Mouse (Mus musculus): ENCODE data around the gene Wars2. TPM values are rescaled to one million over a fixed set of nuclear protein-coding genes. Genes with fewer than 3 reads are reported as not detected.
A peak's percentile ranks its signal among the peaks of the same experiment; 100 is the strongest.

Gene Wars2
- polyA plus RNA-seq, 1 experiment: 0.36 TPM

- Histone ChIP-seq H3K27me3 (replicated peaks) (peaks cover 82% of the 10 kb centered on the region), H3K36me3 (replicated peaks; ENCODE audit: low read length) (no peaks in the 10 kb centered on the region), H3K9me3 (peaks cover 18% of the 10 kb centered on the region; the same call in 1 of the 2 replicates), H3K4me1 (peaks cover 12% of the 10 kb centered on the region), H3K4me3 (replicated peaks) (no peak overlapping the region)
- TF ChIP-seq GATA1 (IDR thresholded peaks at IDR 0.05; ENCODE audit: borderline replicate concordance, low read length) (no peak), FLI1 (IDR thresholded peaks at IDR 0.05; ENCODE audit: low read length) (no peak)
Measured at GRCm38 (mm10) chr3:99260395-99260794, 119.5 kb downstream of the Wars2 start.

- Histone ChIP-seq H3K4me3 (replicated peaks) (no peak overlapping the region), H3K36me3 (replicated peaks; ENCODE audit: low read length) (no peaks in the 10 kb centered on the region), H3K9me3 (peaks cover 18% of the 10 kb centered on the region; the same call in 1 of the 2 replicates), H3K4me1 (peaks cover 11% of the 10 kb centered on the region), H3K27me3 (replicated peaks) (peaks cover 75% of the 10 kb centered on the region)
- TF ChIP-seq FLI1 (IDR thresholded peaks at IDR 0.05; ENCODE audit: low read length) (no peak), GATA1 (IDR thresholded peaks at IDR 0.05; ENCODE audit: borderline replicate concordance, low read length) (no peak)
Measured at GRCm38 (mm10) chr3:99261371-99261791, 120.5 kb downstream of the Wars2 start.

- H3K36me3 ChIP-seq (replicated peaks; ENCODE audit: low read length): no peaks in the 10 kb centered on the region
- peaks cover 13% of the 10 kb centered on the region; the same call in 1 of the 2 replicates for H3K9me3 ChIP-seq
- peaks cover 71% of the 10 kb centered on the region for H3K27me3 ChIP-seq (replicated peaks)
- H3K4me1 ChIP-seq: peaks cover 11% of the 10 kb centered on the region
- H3K4me3 ChIP-seq (replicated peaks): no peak overlapping the region
- no peak for TF ChIP-seq GATA1 (IDR thresholded peaks at IDR 0.05; ENCODE audit: borderline replicate concordance, low read length)
- TF ChIP-seq FLI1 (IDR thresholded peaks at IDR 0.05; ENCODE audit: low read length): no peak
Measured at GRCm38 (mm10) chr3:99261986-99262385, 121.1 kb downstream of the Wars2 start.

GRCm38 (mm10) chr3:99263471-99263903, 122.6 kb downstream of the Wars2 start:
- Histone ChIP-seq H3K9me3 (peaks cover 9% of the 10 kb centered on the region), H3K27me3 (replicated peaks) (peaks cover 60% of the 10 kb centered on the region), H3K4me1 (peaks cover 11% of the 10 kb centered on the region), H3K4me3 (replicated peaks) (no peak overlapping the region), H3K36me3 (replicated peaks; ENCODE audit: low read length) (no peaks in the 10 kb centered on the region)
- TF ChIP-seq FLI1 (IDR thresholded peaks at IDR 0.05; ENCODE audit: low read length) (no peak), GATA1 (IDR thresholded peaks at IDR 0.05; ENCODE audit: borderline replicate concordance, low read length) (no peak)

- TF ChIP-seq GATA1 (IDR thresholded peaks at IDR 0.05; ENCODE audit: borderline replicate concordance, low read length): no peak
- TF ChIP-seq FLI1 (IDR thresholded peaks at IDR 0.05; ENCODE audit: low read length): no peak
- Histone ChIP-seq H3K9me3 (peaks cover 17% of the 10 kb centered on the region), H3K36me3 (replicated peaks; ENCODE audit: low read length) (no peaks in the 10 kb centered on the region), H3K4me1 (peaks cover 11% of the 10 kb centered on the region), H3K4me3 (replicated peaks) (peak overlapping the region; percentile 28), H3K27me3 (replicated peaks) (peaks cover 56% of the 10 kb centered on the region)
Measured at GRCm38 (mm10) chr3:99264695-99265094, 123.8 kb downstream of the Wars2 start.

- H3K9me3 ChIP-seq: peaks cover 17% of the 10 kb centered on the region
- no peaks in the 10 kb centered on the region for H3K36me3 ChIP-seq (replicated peaks; ENCODE audit: low read length)
- peaks cover 41% of the 10 kb centered on the region for H3K27me3 ChIP-seq (replicated peaks)
- H3K4me1 ChIP-seq: peaks cover 11% of the 10 kb centered on the region
- H3K4me3 ChIP-seq (replicated peaks): no peak overlapping the region
- TF ChIP-seq FLI1 (IDR thresholded peaks at IDR 0.05; ENCODE audit: low read length): no peak
- TF ChIP-seq GATA1 (IDR thresholded peaks at IDR 0.05; ENCODE audit: borderline replicate concordance, low read length): no peak
Measured at GRCm38 (mm10) chr3:99266752-99267303, 126.0 kb downstream of the Wars2 start.

GRCm38 (mm10) chr3:99277973-99278580, 137.2 kb downstream of the Wars2 start:
- TF ChIP-seq FLI1 (IDR thresholded peaks at IDR 0.05; ENCODE audit: low read length): no peak
- no peak for TF ChIP-seq GATA1 (IDR thresholded peaks at IDR 0.05; ENCODE audit: borderline replicate concordance, low read length)
- Histone ChIP-seq H3K4me1 (no peaks in the 10 kb centered on the region), H3K36me3 (replicated peaks; ENCODE audit: low read length) (no peaks in the 10 kb centered on the region), H3K9me3 (peaks cover 4% of the 10 kb centered on the region), H3K27me3 (replicated peaks) (peaks cover 6% of the 10 kb centered on the region), H3K4me3 (replicated peaks) (no peak overlapping the region)

- H3K9me3 ChIP-seq: peaks cover 4% of the 10 kb centered on the region
- H3K27me3 ChIP-seq (replicated peaks): peaks cover 6% of the 10 kb centered on the region
- H3K36me3 ChIP-seq (replicated peaks; ENCODE audit: low read length): no peaks in the 10 kb centered on the region
- TF ChIP-seq GATA1 (IDR thresholded peaks at IDR 0.05; ENCODE audit: borderline replicate concordance, low read length) (no peak), FLI1 (IDR thresholded peaks at IDR 0.05; ENCODE audit: low read length) (no peak)
- H3K4me3 ChIP-seq (replicated peaks): no peak overlapping the region
- no peaks in the 10 kb centered on the region for H3K4me1 ChIP-seq
Measured at GRCm38 (mm10) chr3:99279718-99280117, 138.8 kb downstream of the Wars2 start.

GRCm38 (mm10) chr3:99281453-99281852, 140.6 kb downstream of the Wars2 start:
- H3K4me3 ChIP-seq (replicated peaks): no peak overlapping the region
- H3K4me1 ChIP-seq: no peaks in the 10 kb centered on the region
- peaks cover 4% of the 10 kb centered on the region for H3K9me3 ChIP-seq
- H3K36me3 ChIP-seq (replicated peaks; ENCODE audit: low read length): no peaks in the 10 kb centered on the region
- TF ChIP-seq FLI1 (IDR thresholded peaks at IDR 0.05; ENCODE audit: low read length) (no peak), GATA1 (IDR thresholded peaks at IDR 0.05; ENCODE audit: borderline replicate concordance, low read length) (no peak)
- peaks cover 6% of the 10 kb centered on the region for H3K27me3 ChIP-seq (replicated peaks)

GRCm38 (mm10) chr3:99288302-99288701, 147.4 kb downstream of the Wars2 start:
- no peaks in the 10 kb centered on the region for H3K9me3 ChIP-seq
- H3K27me3 ChIP-seq (replicated peaks): no peaks in the 10 kb centered on the region
- H3K36me3 ChIP-seq (replicated peaks; ENCODE audit: low read length): no peaks in the 10 kb centered on the region
- TF ChIP-seq FLI1 (IDR thresholded peaks at IDR 0.05; ENCODE audit: low read length): no peak
- no peak for TF ChIP-seq GATA1 (IDR thresholded peaks at IDR 0.05; ENCODE audit: borderline replicate concordance, low read length)
- no peak overlapping the region for H3K4me3 ChIP-seq (replicated peaks)
- no peaks in the 10 kb centered on the region for H3K4me1 ChIP-seq

Other genes with a start within 250 kb of the Wars2 start
- gene Hao2, start 247.8 kb upstream of the Wars2 start, polyA plus RNA-seq (2012; ENCODE audit: insufficient read depth, low replicate concordance): not detected in 2 replicates
- not detected in 2 replicates for gene Tbx15, start 99.3 kb downstream of the Wars2 start, polyA plus RNA-seq (2012; ENCODE audit: insufficient read depth, low replicate concordance)